Mouse (Mus musculus) stomach, embryonic 16.5 days (tissue): ENCODE results near the gene Ltbp1. TPM values are rescaled to one million over a fixed set of nuclear protein-coding genes. Genes with fewer than 3 reads are reported as not detected.

Source experiments
- ATAC-seq: fragments of 200-750 bp; cut with Nextera tagmentation; 2 replicates; pipeline ENCODE4 v1.8.0; 2017; ENCODE audit warnings: moderate number of reproducible peaks, moderate TSS enrichment; ENCODE audit not compliant: insufficient read depth, low FRiP score
- H3K27ac ChIP-seq: fragments of 300-500 bp; sonication (generic); 2 replicates; pipeline ENCODE4 v1.5.1; 2014; ENCODE audit warnings: low read length
- H3K27me3 ChIP-seq: fragments of 300-500 bp; sonication (generic); 2 replicates; pipeline ENCODE4 v1.6.1; 2014; ENCODE audit warnings: low read length, control low read depth, mixed read lengths; ENCODE audit not compliant: control insufficient read depth, insufficient read depth
- H3K36me3 ChIP-seq: fragments of 300-500 bp; sonication (generic); 2 replicates; pipeline ENCODE4 v1.6.1; 2014; ENCODE audit warnings: low read length; ENCODE audit not compliant: control insufficient read depth, insufficient read depth
- H3K4me1 ChIP-seq: fragments of 300-500 bp; sonication (generic); 2 replicates; pipeline ENCODE4 v1.6.1; 2014; ENCODE audit warnings: low read length, control low read depth, mixed read lengths; ENCODE audit not compliant: control insufficient read depth, insufficient read depth
- H3K4me2 ChIP-seq: fragments of 300-500 bp; sonication (generic); 2 replicates; pipeline ENCODE4 v1.6.1; 2014; ENCODE audit warnings: low read depth, low read length, mixed read lengths
- H3K4me3 ChIP-seq: fragments of 300-500 bp; sonication (generic); replicated peaks from 2 replicates; pipeline ENCODE4 v1.5.1; 2014; ENCODE audit warnings: mild to moderate bottlenecking, low read length
- H3K9ac ChIP-seq: fragments of 300-500 bp; sonication (generic); 2 replicates; pipeline ENCODE4 v1.6.1; 2014; ENCODE audit warnings: low read length
- H3K9me3 ChIP-seq: fragments of 300-500 bp; sonication (generic); replicated peaks from 2 replicates; pipeline ENCODE4 v1.6.1; 2016; ENCODE audit warnings: low read length, control low read depth; ENCODE audit not compliant: control insufficient read depth
- WGBS: fragments of 180-500 bp; shearing (Covaris S2); extraction: QIAGEN DNeasy Blood & Tissue Kit; methylation state at CpG from one replicate; pipeline ENCODE4 v1.1.7; 2014; 5-methylcytosine and 5-hydroxymethylcytosine counted together
- polyA plus RNA-seq: library from polyadenylated mRNA; unstranded; fragments of >200 nt; fragmentation: Nextera tagmentation; extraction: Ambion mirVana; gene quantifications from 2 replicates; pipeline ENCODE4 v1.2.1, GENCODE M21; 2015

The Ltbp1 gene
- polyA plus RNA-seq, 1 experiment from 2014 or later: 30.1 TPM

- Histone ChIP-seq H3K4me3 (no peak overlapping the region), H3K4me2 (no peak overlapping the region), H3K27me3 (no peaks in the 10 kb centered on the region), H3K9ac (no peak overlapping the region), H3K36me3 (no peaks in the 10 kb centered on the region; the same call in 1 of the 2 replicates), H3K4me1 (no peaks in the 10 kb centered on the region), H3K27ac (no peak overlapping the region), H3K9me3 (no peaks in the 10 kb centered on the region)
- no peak for ATAC-seq
- WGBS: 89% methylated on average over 7 of the region's 7 CpGs
These were observed 239.7 kb downstream of the Ltbp1 start for GRCm38 (mm10) chr17:75245085-75245484.

GRCm38 (mm10) chr17:75248632-75249031, 243.3 kb downstream of the Ltbp1 start:
- Histone ChIP-seq H3K4me1 (no peaks in the 10 kb centered on the region), H3K4me2 (no peak overlapping the region), H3K9me3 (no peaks in the 10 kb centered on the region), H3K27me3 (no peaks in the 10 kb centered on the region), H3K36me3 (peaks cover 4% of the 10 kb centered on the region; the same call in 1 of the 2 replicates), H3K4me3 (no peak overlapping the region), H3K9ac (no peak overlapping the region), H3K27ac (no peak overlapping the region)
- ATAC-seq: no peak
- WGBS: 48% methylated on average over 10 of the region's 10 CpGs

- H3K9ac ChIP-seq: no peak overlapping the region
- ATAC-seq: no peak
- WGBS: 64% methylated on average over 6 of the region's 6 CpGs
These were observed 245.2 kb downstream of the Ltbp1 start for GRCm38 (mm10) chr17:75250571-75250970.

GRCm38 (mm10) chr17:75251094-75251493, 245.7 kb downstream of the Ltbp1 start:
- ATAC-seq: no peak

More at GRCm38 (mm10) chr17:75250571-75250970, 245.2 kb downstream of the Ltbp1 start:
- Histone ChIP-seq H3K36me3 (peaks cover 4% of the 10 kb centered on the region; the same call in 1 of the 2 replicates), H3K4me1 (no peaks in the 10 kb centered on the region), H3K9me3 (no peaks in the 10 kb centered on the region), H3K4me2 (no peak overlapping the region), H3K27me3 (no peaks in the 10 kb centered on the region), H3K4me3 (no peak overlapping the region), H3K27ac (no peak overlapping the region)

GRCm38 (mm10) chr17:75252540-75252939, 247.2 kb downstream of the Ltbp1 start:
- peaks cover 4% of the 10 kb centered on the region; the same call in 1 of the 2 replicates for H3K36me3 ChIP-seq
- H3K9ac ChIP-seq: no peak overlapping the region
- H3K27me3 ChIP-seq: no peaks in the 10 kb centered on the region
- ATAC-seq: no peak
- 93% methylated on average over 5 of the region's 5 CpGs for WGBS
- no peaks in the 10 kb centered on the region for H3K9me3 ChIP-seq
- no peak overlapping the region for H3K4me3 ChIP-seq
- no peak overlapping the region for H3K27ac ChIP-seq
- no peak overlapping the region for H3K4me2 ChIP-seq
- no peaks in the 10 kb centered on the region for H3K4me1 ChIP-seq

More at GRCm38 (mm10) chr17:75251094-75251493, 245.7 kb downstream of the Ltbp1 start:
- Histone ChIP-seq H3K36me3 (peaks cover 4% of the 10 kb centered on the region; the same call in 1 of the 2 replicates), H3K9ac (no peak overlapping the region), H3K27ac (no peak overlapping the region), H3K27me3 (no peaks in the 10 kb centered on the region), H3K4me2 (no peak overlapping the region), H3K4me1 (no peaks in the 10 kb centered on the region), H3K9me3 (no peaks in the 10 kb centered on the region), H3K4me3 (no peak overlapping the region)
- WGBS: 88% methylated on average over 6 of the region's 6 CpGs

- 0 out of 2 replicates have a peak, but pooled peaks cover 4% of the 10 kb centered on the region for H3K36me3 ChIP-seq
- H3K4me3 ChIP-seq: no peak overlapping the region
- ATAC-seq: no peak
- H3K4me2 ChIP-seq: no peak overlapping the region
- H3K4me1 ChIP-seq: no peaks in the 10 kb centered on the region
- no peaks in the 10 kb centered on the region for H3K27me3 ChIP-seq
- 62% methylated on average over 6 of the region's 6 CpGs for WGBS
- no peaks in the 10 kb centered on the region for H3K9me3 ChIP-seq
- no peak overlapping the region for H3K9ac ChIP-seq
- H3K27ac ChIP-seq: no peak overlapping the region
These were observed 249.5 kb downstream of the Ltbp1 start for GRCm38 (mm10) chr17:75254909-75255308.

GRCm38 (mm10) chr17:75255967-75256366, 250.6 kb downstream of the Ltbp1 start:
- Histone ChIP-seq H3K4me1 (no peaks in the 10 kb centered on the region), H3K9ac (no peak overlapping the region), H3K9me3 (no peaks in the 10 kb centered on the region), H3K27me3 (no peaks in the 10 kb centered on the region), H3K4me3 (no peak overlapping the region), H3K4me2 (no peak overlapping the region), H3K36me3 (0 out of 2 replicates have a peak, but pooled peaks cover 4% of the 10 kb centered on the region), H3K27ac (no peak overlapping the region)
- no peak for ATAC-seq
- WGBS: 21% methylated on average over 1 of the region's 1 CpGs

GRCm38 (mm10) chr17:75258427-75258826, 253.1 kb downstream of the Ltbp1 start:
- H3K9ac ChIP-seq: no peak overlapping the region
- H3K4me2 ChIP-seq: no peak overlapping the region
- no peaks in the 10 kb centered on the region for H3K27me3 ChIP-seq
- no peaks in the 10 kb centered on the region for H3K4me1 ChIP-seq
- no peak overlapping the region for H3K27ac ChIP-seq
- no peaks in the 10 kb centered on the region for H3K9me3 ChIP-seq
- ATAC-seq: no peak
- 46% methylated on average over 2 of the region's 2 CpGs for WGBS
- no peaks in the 10 kb centered on the region for H3K36me3 ChIP-seq
- no peak overlapping the region for H3K4me3 ChIP-seq

GRCm38 (mm10) chr17:75263336-75263990, 258.1 kb downstream of the Ltbp1 start:
- 77% methylated on average over 3 of the region's 3 CpGs for WGBS
- Histone ChIP-seq H3K27me3 (no peaks in the 10 kb centered on the region), H3K4me3 (no peak overlapping the region), H3K9me3 (no peaks in the 10 kb centered on the region), H3K36me3 (peaks cover 8% of the 10 kb centered on the region; the same call in 1 of the 2 replicates), H3K9ac (no peak overlapping the region), H3K4me2 (no peak overlapping the region), H3K4me1 (no peaks in the 10 kb centered on the region), H3K27ac (no peak overlapping the region)
- ATAC-seq: no peak
